Mouse (Mus musculus) cerebellum, adult 2 months (tissue): ENCODE data around the gene Gm21985.

Experiments used
- CTCF ChIP-seq: fragments of 200-500 bp; IDR thresholded peaks from 2 replicates; pipeline ENCODE4 v1.5.1; 2011; ENCODE audit warnings: low read depth, mild to moderate bottlenecking, control low read depth, low read length, moderate library complexity, borderline replicate concordance; ENCODE audit not compliant: insufficient read depth
- POLR2A ChIP-seq: fragments of 200-500 bp; IDR thresholded peaks from 2 replicates; pipeline ENCODE4 v1.6.1; 2011; ENCODE audit warnings: low read length, control low read depth, borderline replicate concordance; ENCODE audit not compliant: insufficient read depth

- TF ChIP-seq POLR2A (no peak), CTCF (no peak)
Measured at GRCm38 (mm10) chr2:112367222-112367621, 101.1 kb downstream of the Gm21985 start.
